Mouse (Mus musculus) intestine, embryonic 16.5 days (tissue): ENCODE results near the gene Dnajc5. TPM values are rescaled to one million over a fixed set of nuclear protein-coding genes. Genes with fewer than 3 reads are reported as not detected.
A peak's percentile ranks its signal among the peaks of the same experiment; 100 is the strongest.

Experiments
- ATAC-seq: fragments of 200-750 bp; cut with Nextera tagmentation; 2 replicates; pipeline ENCODE4 v1.8.0; 2017; ENCODE audit warnings: moderate TSS enrichment, moderate library complexity
- H3K27ac ChIP-seq: fragments of 300-500 bp; sonication (generic); 2 replicates; pipeline ENCODE4 v1.5.1; 2014; ENCODE audit warnings: mild to moderate bottlenecking, low read length
- H3K27me3 ChIP-seq: fragments of 300-500 bp; sonication (generic); replicated peaks from 2 replicates; pipeline ENCODE4 v1.6.1; 2014; ENCODE audit warnings: low read length, control low read depth, mixed read lengths; ENCODE audit not compliant: control insufficient read depth, insufficient read depth
- H3K36me3 ChIP-seq: fragments of 300-500 bp; sonication (generic); 2 replicates; pipeline ENCODE4 v1.6.1; 2014; ENCODE audit warnings: low read length, control low read depth; ENCODE audit not compliant: control insufficient read depth, insufficient read depth
- H3K4me1 ChIP-seq: fragments of 300-500 bp; sonication (generic); 2 replicates; pipeline ENCODE4 v1.6.1; 2014; ENCODE audit warnings: low read length, control low read depth, mixed read lengths; ENCODE audit not compliant: control insufficient read depth, insufficient read depth
- H3K4me2 ChIP-seq: fragments of 300-500 bp; sonication (generic); 2 replicates; pipeline ENCODE4 v1.6.1; 2014; ENCODE audit warnings: low read depth, low read length, control low read depth
- H3K4me3 ChIP-seq: fragments of 300-500 bp; sonication (generic); 2 replicates; pipeline ENCODE4 v1.5.1; 2014; ENCODE audit warnings: mild to moderate bottlenecking, low read length
- H3K9ac ChIP-seq: fragments of 300-500 bp; sonication (generic); 2 replicates; pipeline ENCODE4 v1.6.1; 2014; ENCODE audit warnings: low read depth, low read length
- H3K9me3 ChIP-seq: fragments of 300-500 bp; sonication (generic); 2 replicates; pipeline ENCODE4 v1.6.1; 2016; ENCODE audit warnings: low read length, control low read depth; ENCODE audit not compliant: control insufficient read depth
- WGBS: fragments of 180-500 bp; shearing (Covaris S2); extraction: QIAGEN DNeasy Blood & Tissue Kit; methylation state at CpG from one replicate; pipeline ENCODE4 v1.1.7; 2014; 5-methylcytosine and 5-hydroxymethylcytosine counted together
- polyA plus RNA-seq: library from polyadenylated mRNA; unstranded; fragments of >200 nt; fragmentation: Nextera tagmentation; extraction: Ambion mirVana; gene quantifications from 2 replicates; pipeline ENCODE4 v1.2.1, GENCODE M21; 2015

Dnajc5 gene
- polyA plus RNA-seq, 1 experiment from 2014 or later: 74.1 TPM

DNA sequence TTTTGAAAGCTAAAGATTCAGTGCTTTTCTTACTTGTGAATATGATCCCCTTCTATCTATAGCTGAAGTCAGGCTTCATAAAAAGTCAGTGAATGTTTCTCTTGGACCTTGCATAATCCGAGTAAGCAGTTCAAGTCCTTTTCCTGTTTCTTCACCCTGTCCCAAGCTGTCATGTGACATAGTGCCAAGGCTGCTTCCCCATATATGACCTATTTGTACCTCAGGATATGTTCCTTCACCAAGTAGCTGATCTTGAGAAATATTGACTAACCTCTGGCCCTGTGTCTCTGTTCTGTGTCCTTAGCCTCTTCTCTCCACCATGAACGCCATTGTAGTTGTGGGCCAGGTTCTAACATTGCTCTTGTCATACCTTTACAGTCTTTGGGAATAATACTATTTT, 16.1 kb downstream of the Dnajc5 start:
- ATAC-seq: no peak
- Histone ChIP-seq H3K4me1 (0 out of 2 replicates have a peak, but pooled peaks cover 4% of the 10 kb centered on the region), H3K27me3 (no peaks in the 10 kb centered on the region), H3K27ac (no peak overlapping the region), H3K9me3 (no peaks in the 10 kb centered on the region), H3K9ac (no peak overlapping the region), H3K36me3 (0 out of 2 replicates have a peak, but pooled peaks cover 3% of the 10 kb centered on the region), H3K4me2 (no peak overlapping the region), H3K4me3 (no peak overlapping the region)
- WGBS: 77% methylated on average over 2 of the region's 2 CpGs

DNA sequence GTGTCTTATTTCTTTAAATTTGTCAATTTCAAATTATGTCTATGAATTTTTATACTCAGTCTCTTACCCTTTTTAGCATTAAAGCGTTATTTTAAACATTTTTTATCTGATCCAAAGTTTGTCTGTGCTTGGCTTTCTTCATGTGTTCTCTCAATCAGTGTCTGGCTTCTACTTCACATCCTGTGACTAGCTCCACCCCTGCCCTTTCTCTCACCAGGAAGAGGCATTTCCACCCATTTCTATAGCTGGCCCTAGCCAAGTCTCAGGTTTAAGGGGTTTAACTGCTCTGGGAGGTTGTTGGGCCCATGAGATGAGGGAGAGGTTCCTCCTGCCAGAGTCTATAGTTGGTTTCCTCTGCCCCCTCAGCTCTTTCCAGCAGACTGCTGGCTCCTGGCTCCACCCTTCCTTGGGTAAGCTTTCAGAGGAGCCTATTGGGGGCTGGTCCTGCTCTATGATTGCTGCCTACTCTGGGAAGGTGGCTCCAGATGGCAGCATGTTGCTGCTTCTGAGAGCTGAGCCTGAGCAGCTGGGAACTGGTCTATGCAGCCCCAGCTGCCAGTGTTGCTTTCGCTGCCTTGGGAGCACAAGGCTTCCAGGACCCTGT, 17.3 kb downstream of the Dnajc5 start:
- peak; percentile 80 for ATAC-seq
- no peak overlapping the region for H3K4me2 ChIP-seq
- H3K27me3 ChIP-seq: no peaks in the 10 kb centered on the region
- H3K4me1 ChIP-seq: 0 out of 2 replicates have a peak, but pooled peaks cover 4% of the 10 kb centered on the region
- H3K36me3 ChIP-seq: no peaks in the 10 kb centered on the region
- WGBS: 66% methylated on average over 2 of the region's 2 CpGs
- H3K9me3 ChIP-seq: no peaks in the 10 kb centered on the region
- H3K9ac ChIP-seq: peak overlapping the region; percentile 25; the same call in 1 of the 2 replicates
- no peak overlapping the region for H3K4me3 ChIP-seq
- no peak overlapping the region for H3K27ac ChIP-seq

DNA sequence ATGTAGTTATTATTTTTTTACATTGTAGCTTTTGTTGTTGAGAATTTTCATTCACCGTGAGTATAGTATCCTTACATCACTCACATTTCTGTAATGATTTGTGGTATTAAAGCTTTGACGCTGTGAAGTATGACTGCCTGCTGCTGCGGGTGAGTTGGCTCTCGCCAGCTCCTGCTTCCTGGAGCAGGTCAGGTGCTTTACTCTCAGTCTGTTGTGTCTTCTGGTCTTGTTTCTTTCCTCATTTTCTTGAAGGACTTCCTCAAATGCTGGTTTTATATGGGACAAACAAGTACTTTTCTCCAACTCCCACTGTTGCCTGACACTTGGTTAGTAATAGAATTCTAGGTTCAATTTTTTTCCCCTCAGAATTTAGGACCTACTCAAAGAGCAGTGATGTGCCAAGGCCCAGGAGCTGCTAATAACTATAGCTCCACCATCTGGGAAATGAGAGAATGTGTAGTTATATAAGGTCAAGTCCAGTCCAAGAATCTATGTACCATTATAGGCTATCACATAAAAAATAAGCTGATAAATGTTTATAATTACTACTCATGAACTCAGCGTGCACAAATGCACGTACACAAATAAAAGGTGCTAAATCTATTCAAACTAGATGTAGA, 21.6 kb downstream of the Dnajc5 start:
- Histone ChIP-seq H3K9me3 (no peaks in the 10 kb centered on the region), H3K4me2 (no peak overlapping the region), H3K4me1 (0 out of 2 replicates have a peak, but pooled peaks cover 4% of the 10 kb centered on the region), H3K9ac (no peak overlapping the region), H3K4me3 (no peak overlapping the region), H3K27ac (no peak overlapping the region), H3K27me3 (no peaks in the 10 kb centered on the region), H3K36me3 (peaks cover 5% of the 10 kb centered on the region; the same call in 1 of the 2 replicates)
- ATAC-seq: no peak
- WGBS: 85% methylated on average over 6 of the region's 6 CpGs

DNA sequence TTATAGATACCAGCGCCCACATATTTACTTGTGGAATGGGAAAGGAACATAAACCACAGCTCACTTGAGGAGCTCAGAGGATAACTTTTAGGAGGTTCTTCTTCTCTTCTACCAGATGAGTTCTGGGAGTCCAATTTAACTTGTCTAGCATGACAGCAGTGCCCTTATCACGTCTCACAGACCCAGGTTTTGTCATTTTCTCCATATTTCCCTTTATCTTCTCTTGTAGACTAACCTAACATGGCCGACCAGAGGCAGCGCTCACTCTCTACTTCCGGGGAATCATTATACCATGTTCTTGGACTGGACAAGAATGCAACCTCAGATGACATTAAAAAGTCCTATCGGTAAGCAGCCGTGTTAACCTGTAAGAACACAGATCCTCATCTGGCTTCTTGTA, 25.9 kb downstream of the Dnajc5 start:
- no peak overlapping the region for H3K4me2 ChIP-seq
- no peak overlapping the region for H3K4me3 ChIP-seq
- H3K27ac ChIP-seq: no peak overlapping the region
- peaks cover 25% of the 10 kb centered on the region for H3K36me3 ChIP-seq
- no peaks in the 10 kb centered on the region for H3K4me1 ChIP-seq
- H3K9me3 ChIP-seq: no peaks in the 10 kb centered on the region
- no peak overlapping the region for H3K9ac ChIP-seq
- no peaks in the 10 kb centered on the region for H3K27me3 ChIP-seq
- no peak for ATAC-seq
- 93% methylated on average over 7 of the region's 7 CpGs for WGBS

DNA sequence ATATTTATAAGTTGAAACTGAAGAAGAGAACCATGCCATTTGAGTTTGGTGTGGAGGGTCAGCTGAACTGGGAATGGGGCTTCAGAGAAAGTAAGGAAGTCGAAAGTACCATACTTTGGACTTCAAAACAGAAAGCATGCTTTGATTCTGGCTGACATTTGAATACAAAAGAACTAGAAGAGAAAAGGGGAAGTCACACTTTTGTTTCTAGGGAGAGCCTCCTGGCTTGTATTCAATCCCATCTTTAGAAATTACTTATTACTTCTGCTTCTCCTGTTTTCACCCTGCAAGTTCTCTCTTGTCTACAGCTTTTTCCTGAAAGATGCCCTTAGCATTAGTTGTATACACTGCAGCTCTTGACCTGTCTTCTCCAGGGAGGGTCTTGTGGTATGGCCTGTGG, 27.9 kb downstream of the Dnajc5 start:
- H3K4me3 ChIP-seq: no peak overlapping the region
- H3K27ac ChIP-seq: no peak overlapping the region
- peaks cover 25% of the 10 kb centered on the region for H3K36me3 ChIP-seq
- no peaks in the 10 kb centered on the region for H3K27me3 ChIP-seq
- no peaks in the 10 kb centered on the region for H3K9me3 ChIP-seq
- no peak overlapping the region for H3K4me2 ChIP-seq
- no peak overlapping the region for H3K9ac ChIP-seq
- no peaks in the 10 kb centered on the region for H3K4me1 ChIP-seq
- WGBS: 86% methylated on average over 1 of the region's 1 CpGs
- ATAC-seq: no peak

DNA sequence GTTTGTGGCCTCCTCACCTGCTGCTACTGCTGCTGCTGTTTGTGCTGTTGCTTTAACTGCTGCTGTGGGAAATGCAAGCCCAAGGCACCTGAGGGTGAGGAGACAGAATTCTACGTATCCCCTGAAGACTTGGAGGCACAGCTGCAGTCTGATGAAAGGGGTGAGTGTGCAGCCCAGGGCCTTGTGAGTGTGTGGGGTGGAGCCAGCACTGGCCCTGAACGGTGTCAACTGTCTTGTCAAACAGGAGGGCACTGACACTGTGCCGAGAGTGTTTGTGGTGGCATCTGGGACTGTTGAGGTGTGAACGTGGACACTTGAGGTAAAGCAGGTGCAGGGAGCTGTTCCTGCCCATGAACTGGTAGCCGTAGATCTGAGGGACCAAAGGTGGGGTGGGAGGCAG, 28.4 kb downstream of the Dnajc5 start:
- Histone ChIP-seq H3K9ac (no peak overlapping the region), H3K4me3 (no peak overlapping the region), H3K36me3 (peaks cover 25% of the 10 kb centered on the region), H3K4me1 (no peaks in the 10 kb centered on the region), H3K4me2 (no peak overlapping the region), H3K9me3 (no peaks in the 10 kb centered on the region), H3K27ac (no peak overlapping the region), H3K27me3 (no peaks in the 10 kb centered on the region)
- 81% methylated on average over 5 of the region's 5 CpGs for WGBS
- ATAC-seq: no peak

DNA sequence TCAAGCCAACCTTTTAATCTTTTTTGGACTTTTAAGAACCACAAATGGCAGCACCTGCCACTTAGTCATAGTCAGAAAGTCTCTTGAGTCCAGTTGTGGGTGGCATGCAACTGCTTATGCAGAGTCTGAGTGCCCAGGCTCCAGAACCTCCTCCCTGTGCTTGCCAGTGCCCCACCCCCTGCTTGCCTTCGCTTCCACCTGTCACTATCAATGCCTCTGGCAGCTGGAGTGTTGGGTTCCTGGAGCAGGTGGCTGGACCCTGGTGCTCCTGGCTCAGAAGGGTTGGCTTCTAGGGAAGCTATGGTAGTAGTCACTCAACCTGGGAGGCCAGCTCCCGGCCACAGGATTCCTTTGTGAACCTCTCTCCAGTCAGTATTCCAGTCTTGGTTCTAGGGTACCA, 29.9 kb downstream of the Dnajc5 start:
- H3K36me3 ChIP-seq: peaks cover 25% of the 10 kb centered on the region
- WGBS: 90% methylated on average over 2 of the region's 2 CpGs
- no peak overlapping the region for H3K4me3 ChIP-seq
- no peak overlapping the region for H3K4me2 ChIP-seq
- no peaks in the 10 kb centered on the region for H3K4me1 ChIP-seq
- no peak overlapping the region for H3K9ac ChIP-seq
- H3K27ac ChIP-seq: no peak overlapping the region
- no peaks in the 10 kb centered on the region for H3K27me3 ChIP-seq
- ATAC-seq: no peak
- no peaks in the 10 kb centered on the region for H3K9me3 ChIP-seq

DNA sequence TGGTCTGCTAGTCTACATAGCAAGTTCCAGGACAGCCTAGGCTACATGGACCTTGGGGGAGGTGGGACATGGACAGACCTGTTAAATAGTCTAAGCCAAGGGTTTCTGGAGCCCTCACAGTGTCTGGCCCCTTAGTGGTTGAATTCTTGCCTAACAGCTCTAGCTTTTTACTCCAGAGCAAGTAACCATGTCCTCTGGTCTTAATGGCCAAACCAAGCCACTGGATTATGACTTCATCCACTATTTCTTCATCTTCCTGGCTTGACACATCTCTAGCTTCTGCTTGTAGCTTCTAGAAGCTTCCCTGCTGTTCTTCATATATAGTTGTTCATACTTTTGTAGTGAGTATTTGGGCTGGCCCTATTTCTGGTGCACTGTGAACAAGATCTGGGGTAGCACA, 33.5 kb downstream of the Dnajc5 start:
- Histone ChIP-seq H3K9me3 (no peaks in the 10 kb centered on the region), H3K27me3 (no peaks in the 10 kb centered on the region), H3K9ac (no peak overlapping the region), H3K4me1 (no peaks in the 10 kb centered on the region), H3K4me2 (no peak overlapping the region), H3K4me3 (no peak overlapping the region), H3K27ac (no peak overlapping the region), H3K36me3 (peaks cover 14% of the 10 kb centered on the region)
- ATAC-seq: no peak

DNA sequence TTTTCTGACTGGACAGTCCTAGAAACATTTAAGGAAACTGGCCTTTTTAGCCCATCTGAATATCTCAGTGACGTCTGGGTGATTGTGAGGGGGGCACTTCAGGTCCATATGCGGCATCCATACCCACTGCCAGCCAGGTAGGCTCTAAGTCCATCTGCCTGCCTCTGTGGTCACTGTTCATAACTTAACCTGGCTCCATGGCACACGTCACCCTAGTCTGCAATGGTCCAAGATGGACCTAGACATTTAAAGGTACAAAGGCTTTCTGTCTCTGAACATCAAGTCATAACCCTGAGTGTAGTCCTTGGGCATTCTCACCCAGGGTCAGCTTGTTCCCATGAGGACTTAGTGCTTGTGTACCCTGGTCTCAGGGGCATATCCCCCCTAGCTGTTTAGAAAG, 47.1 kb downstream of the Dnajc5 start:
- Histone ChIP-seq H3K9ac (no peak overlapping the region), H3K4me2 (no peak overlapping the region), H3K9me3 (no peaks in the 10 kb centered on the region), H3K4me1 (no peaks in the 10 kb centered on the region), H3K27ac (no peak overlapping the region), H3K36me3 (peaks cover 4% of the 10 kb centered on the region; the same call in 1 of the 2 replicates), H3K4me3 (no peak overlapping the region), H3K27me3 (no peaks in the 10 kb centered on the region)
- WGBS: 88% methylated on average over 3 of the region's 3 CpGs
- no peak for ATAC-seq
